Mouse (Mus musculus): ENCODE measurements around the gene Timp1. TPM values are rescaled to one million over a fixed set of nuclear protein-coding genes. Genes with fewer than 3 reads are reported as not detected.

The Timp1 gene
- polyA plus RNA-seq, 1 experiment from 2014 or later = 32.4 TPM

- H3K4me3 ChIP-seq = no peak overlapping the region
- ATAC-seq (ENCODE audit: extremely low read depth, insufficient number of reproducible peaks, low FRiP score, low TSS enrichment) = no peak
- WGBS = 78% methylated on average over 1 of the region's 1 CpGs
Measured at GRCm38 (mm10) chrX:20869203-20869602, 763 bp upstream of the Timp1 start.

GRCm38 (mm10) chrX:20872928-20873500, 3.0 kb downstream of the Timp1 start:
- no peak overlapping the region for H3K4me3 ChIP-seq
- no peak overlapping the region for H3K27ac ChIP-seq (replicated peaks)
- no peak overlapping the region for H3K4me2 ChIP-seq
- no peaks in the 10 kb centered on the region for H3K27me3 ChIP-seq (replicated peaks)
- ATAC-seq (ENCODE audit: extremely low read depth, insufficient number of reproducible peaks, low FRiP score, low TSS enrichment) = no peak
- WGBS = 37% methylated on average over 11 of the region's 11 CpGs
- no peaks in the 10 kb centered on the region for H3K9me3 ChIP-seq
- no peak overlapping the region for H3K9ac ChIP-seq
- no peaks in the 10 kb centered on the region for H3K4me1 ChIP-seq
- H3K36me3 ChIP-seq = no peaks in the 10 kb centered on the region

More at GRCm38 (mm10) chrX:20869203-20869602, 763 bp upstream of the Timp1 start:
- H3K9ac ChIP-seq = no peak overlapping the region
- no peaks in the 10 kb centered on the region for H3K27me3 ChIP-seq (replicated peaks)
- no peaks in the 10 kb centered on the region for H3K9me3 ChIP-seq
- H3K4me2 ChIP-seq = no peak overlapping the region
- no peaks in the 10 kb centered on the region for H3K4me1 ChIP-seq
- no peaks in the 10 kb centered on the region for H3K36me3 ChIP-seq
- no peak overlapping the region for H3K27ac ChIP-seq (replicated peaks)

- 65% methylated on average over 3 of the region's 3 CpGs for WGBS
- Histone ChIP-seq H3K9ac (no peak overlapping the region), H3K4me2 (no peak overlapping the region), H3K4me1 (no peaks in the 10 kb centered on the region), H3K27me3 (replicated peaks) (no peaks in the 10 kb centered on the region), H3K4me3 (no peak overlapping the region), H3K27ac (replicated peaks) (no peak overlapping the region), H3K36me3 (no peaks in the 10 kb centered on the region), H3K9me3 (no peaks in the 10 kb centered on the region)
- ATAC-seq (ENCODE audit: extremely low read depth, insufficient number of reproducible peaks, low FRiP score, low TSS enrichment) = no peak
Measured at GRCm38 (mm10) chrX:20875241-20875640, 5.3 kb downstream of the Timp1 start.

GRCm38 (mm10) chrX:20910074-20910473, 40.1 kb downstream of the Timp1 start:
- WGBS = 25% methylated on average over 3 of the region's 3 CpGs
- ATAC-seq (ENCODE audit: extremely low read depth, insufficient number of reproducible peaks, low FRiP score, low TSS enrichment) = no peak
- Histone ChIP-seq H3K27me3 (replicated peaks) (no peaks in the 10 kb centered on the region), H3K9ac (no peak overlapping the region), H3K27ac (replicated peaks) (no peak overlapping the region), H3K4me2 (no peak overlapping the region), H3K9me3 (no peaks in the 10 kb centered on the region), H3K36me3 (no peaks in the 10 kb centered on the region), H3K4me3 (no peak overlapping the region), H3K4me1 (no peaks in the 10 kb centered on the region)

- no peak overlapping the region for H3K4me2 ChIP-seq
- ATAC-seq (ENCODE audit: extremely low read depth, insufficient number of reproducible peaks, low FRiP score, low TSS enrichment) = no peak
- peaks cover 4% of the 10 kb centered on the region; the same call in 1 of the 2 replicates for H3K27me3 ChIP-seq (replicated peaks)
- H3K9ac ChIP-seq = no peak overlapping the region
- H3K36me3 ChIP-seq = no peaks in the 10 kb centered on the region
- no peaks in the 10 kb centered on the region for H3K9me3 ChIP-seq
- H3K4me1 ChIP-seq = no peaks in the 10 kb centered on the region
- WGBS = 71% methylated on average over 6 of the region's 6 CpGs
- no peak overlapping the region for H3K4me3 ChIP-seq
- no peak overlapping the region for H3K27ac ChIP-seq (replicated peaks)
Measured at GRCm38 (mm10) chrX:20913726-20914125, 43.8 kb downstream of the Timp1 start.

- H3K27ac ChIP-seq (replicated peaks) = no peak overlapping the region
- H3K9me3 ChIP-seq = no peaks in the 10 kb centered on the region
- H3K27me3 ChIP-seq (replicated peaks) = peaks cover 17% of the 10 kb centered on the region
- H3K4me3 ChIP-seq = no peak overlapping the region
- H3K4me1 ChIP-seq = no peaks in the 10 kb centered on the region
- H3K36me3 ChIP-seq = no peaks in the 10 kb centered on the region
- no peak overlapping the region for H3K9ac ChIP-seq
- ATAC-seq (ENCODE audit: extremely low read depth, insufficient number of reproducible peaks, low FRiP score, low TSS enrichment) = no peak
- H3K4me2 ChIP-seq = no peak overlapping the region
Measured at GRCm38 (mm10) chrX:20915075-20915474, 45.1 kb downstream of the Timp1 start.

- H3K27me3 ChIP-seq (replicated peaks) = peaks cover 25% of the 10 kb centered on the region
- 12% methylated on average over 44 of the region's 49 CpGs for WGBS
- H3K9me3 ChIP-seq = no peaks in the 10 kb centered on the region
- ATAC-seq (ENCODE audit: extremely low read depth, insufficient number of reproducible peaks, low FRiP score, low TSS enrichment) = peak; percentile 31; the same call in 1 of the 2 replicates
- H3K4me3 ChIP-seq = peak overlapping the region; percentile 45
- H3K27ac ChIP-seq (replicated peaks) = no peak overlapping the region
- H3K4me2 ChIP-seq = peak overlapping the region; percentile 70
- 0 out of 2 replicates have a peak, but pooled peaks cover 3% of the 10 kb centered on the region for H3K36me3 ChIP-seq
- H3K9ac ChIP-seq = peak overlapping the region; percentile 2
- 0 out of 2 replicates have a peak, but pooled peaks cover 4% of the 10 kb centered on the region for H3K4me1 ChIP-seq
Measured at GRCm38 (mm10) chrX:20920249-20920843, 50.4 kb downstream of the Timp1 start.

GRCm38 (mm10) chrX:20920844-20921364, 50.9 kb downstream of the Timp1 start, which contains the start of gene Syn1:
Gene Syn1, minus strand, starts transcription at chrX:20921004.
- peak within 1 kb of the TSS; percentile 45 for H3K4me3 ChIP-seq
- peaks cover 25% of the 10 kb centered on the region for H3K27me3 ChIP-seq (replicated peaks)
- 0 out of 2 replicates have a peak, but pooled peaks cover 4% of the 10 kb centered on the region for H3K4me1 ChIP-seq
- peaks cover 6% of the 10 kb centered on the region; the same call in 1 of the 2 replicates for H3K36me3 ChIP-seq
- H3K9me3 ChIP-seq = no peaks in the 10 kb centered on the region
- H3K27ac ChIP-seq (replicated peaks) = no peak within 1 kb of the TSS
- peak within 1 kb of the TSS; percentile 70 for H3K4me2 ChIP-seq
- peak; percentile 58; the same call in 1 of the 2 replicates for ATAC-seq (ENCODE audit: extremely low read depth, insufficient number of reproducible peaks, low FRiP score, low TSS enrichment)
- WGBS = 3% methylated on average over 41 of the region's 44 CpGs
- peak within 1 kb of the TSS; percentile 2 for H3K9ac ChIP-seq

- H3K9me3 ChIP-seq = no peaks in the 10 kb centered on the region
- H3K4me3 ChIP-seq = no peak overlapping the region
- ATAC-seq (ENCODE audit: extremely low read depth, insufficient number of reproducible peaks, low FRiP score, low TSS enrichment) = no peak
- peak overlapping the region; percentile 70 for H3K4me2 ChIP-seq
- no peak overlapping the region for H3K9ac ChIP-seq
- H3K36me3 ChIP-seq = peaks cover 6% of the 10 kb centered on the region; the same call in 1 of the 2 replicates
- 38% methylated on average over 5 of the region's 5 CpGs for WGBS
- H3K27ac ChIP-seq (replicated peaks) = no peak overlapping the region
- H3K27me3 ChIP-seq (replicated peaks) = peaks cover 25% of the 10 kb centered on the region
- 0 out of 2 replicates have a peak, but pooled peaks cover 4% of the 10 kb centered on the region for H3K4me1 ChIP-seq
Measured at GRCm38 (mm10) chrX:20921366-20921765, 51.4 kb downstream of the Timp1 start.

- H3K4me1 ChIP-seq = 0 out of 2 replicates have a peak, but pooled peaks cover 4% of the 10 kb centered on the region
- H3K27ac ChIP-seq (replicated peaks) = no peak overlapping the region
- H3K4me3 ChIP-seq = no peak overlapping the region
- no peak overlapping the region for H3K9ac ChIP-seq
- H3K36me3 ChIP-seq = peaks cover 23% of the 10 kb centered on the region
- H3K4me2 ChIP-seq = no peak overlapping the region
- 81% methylated on average over 1 of the region's 1 CpGs for WGBS
- ATAC-seq (ENCODE audit: extremely low read depth, insufficient number of reproducible peaks, low FRiP score, low TSS enrichment) = no peak
- H3K9me3 ChIP-seq = no peaks in the 10 kb centered on the region
- peaks cover 22% of the 10 kb centered on the region for H3K27me3 ChIP-seq (replicated peaks)
Measured at GRCm38 (mm10) chrX:20923506-20923905, 53.5 kb downstream of the Timp1 start.

Data from heart, embryonic 13.5 days (tissue).